9 mouse cellular contexts compared by ENCODE assay signal in genomic region chr17:43869677-43870076, GRCm38 (mm10).
DNase-seq lines count a peak whose midpoint lies in the region; ATAC-seq and TF ChIP-seq lines count a peak whose summit lies in the region.
"Had no signal": no experiment of that assay in that cellular context is flagged by ENCODE, and none has a peak within 500 bp of the region (broad histone marks: within the 10 kb centered on the region; RNA-seq: fewer than 3 reads in every experiment).

No protein-coding gene starts in this region.

- peak; percentile 52 for DNase-seq in A20 (ENCODE audit: low read depth, low spot score)
- no peak for DNase-seq in Patski (ENCODE audit: low read depth, low spot score)
- peak; percentile 75 for DNase-seq in cerebellum, adult 9-11 months
- DNase-seq in gastrocnemius, postnatal 36 days = peak; percentile 63 to 78
- DNase-seq in layer of hippocampus, adult 9-10 months (ENCODE audit: low spot score) = peak; percentile 59
- DNase-seq in lung, postnatal 4 days = peak; percentile 57 to 73
- DNase-seq in spleen, adult 12 weeks (ENCODE audit: low spot score) = peak; percentile 11

- TF ChIP-seq CTCF in Patski (IDR thresholded peaks at IDR 0.05) = peak; percentile 96

- no peak for ATAC-seq in Patski
- ATAC-seq in erythroblast, adult 5-6 weeks (replicated peaks; ENCODE audit: low FRiP score, poor library complexity, severe bottlenecking) = no peak

- in situ Hi-C loops in Patski (cut with MboI; ENCODE audit: low pct_unique_long_range_greater_than_20kb) = loop anchor here (5.0 to 10.0 kb wide), 4 partner anchors 72 to 605 kb away; no protein-coding TSS in a partner anchor

- no peaks in the 10 kb centered on the region for H3K27me3 ChIP-seq in Patski
- H3K27me3 ChIP-seq: heart, embryonic 15.5 days had no signal

- intact Hi-C loops in gastrocnemius, postnatal 36 days (cut with DNase I) = loop anchor here (1.0 to 2.0 kb wide), 2 partner anchors 67 to 169 kb away; no protein-coding TSS in a partner anchor

- POLR2A ChIA-PET in Patski (lab: Charles Lee) = no interaction called here

- CTCF ChIA-PET in Patski (lab: Charles Lee) = interaction anchor here (0.8 to 4.6 kb wide), 16 partner anchors 9 to 263 kb away, joined by 3 to 36 read pairs (median 4); no protein-coding TSS in a partner anchor
